17 mouse cellular contexts compared by ENCODE assay signal in genomic region chr1:39913256-39913655, GRCm38 (mm10). TPM values are rescaled to one million over a fixed set of nuclear protein-coding genes. Genes with fewer than 3 reads are reported as not detected.
A peak's percentile ranks its signal among the peaks of the same experiment; 100 is the strongest.
DNase-seq lines count a peak whose midpoint lies in the region; ATAC-seq and TF ChIP-seq lines count a peak whose summit lies in the region.
"Had no signal": no experiment of that assay in that cellular context is flagged by ENCODE, and none has a peak within 500 bp of the region (broad histone marks: within the 10 kb centered on the region; RNA-seq: fewer than 3 reads in every experiment).

No protein-coding gene starts in this region.

- H3K27ac ChIP-seq in hindbrain, embryonic 11.5 days (ENCODE audit: low read depth, low read length) = 0 out of 2 replicates have a peak overlapping the region, but pooled peaks have one; percentile 17
- no peak overlapping the region for H3K27ac ChIP-seq in hindbrain, embryonic 13.5 days
- H3K27ac ChIP-seq in left cerebral cortex, adult 2 months = peak overlapping the region; percentile 19; the same call in 1 of the 2 replicates
- H3K27ac ChIP-seq in olfactory bulb, adult 2 months (ENCODE audit: insufficient read depth, low read depth, low read length) = 0 out of 2 replicates have a peak overlapping the region, but pooled peaks have one; percentile 16
- no peak overlapping the region for H3K27ac ChIP-seq in heart, adult 2 months
- H3K27ac ChIP-seq: embryonic facial prominence, embryonic 12.5 days; forebrain, embryonic 12.5 days; hindbrain, embryonic 10.5 days had no signal

- ATAC-seq in hindbrain, embryonic 11.5 days (ENCODE audit: low FRiP score) = no peak
- no peak for ATAC-seq in hindbrain, embryonic 13.5 days (ENCODE audit: low FRiP score)
- ATAC-seq in activated CD4-positive, CD25-positive, alpha-beta regulatory T cell, adult 4 months = peak; percentile 10
- ATAC-seq: forebrain, embryonic 16.5 days had no signal

- peaks cover 3% of the 10 kb centered on the region; the same call in 1 of the 2 replicates for H3K4me1 ChIP-seq in hindbrain, embryonic 11.5 days (replicated peaks; ENCODE audit: control insufficient read depth, insufficient read depth, low read length)
- peaks cover 74% of the 10 kb centered on the region for H3K4me1 ChIP-seq in hindbrain, embryonic 13.5 days (replicated peaks)
- peaks cover 12% of the 10 kb centered on the region for H3K4me1 ChIP-seq in olfactory bulb, adult 2 months (ENCODE audit: control insufficient read depth, insufficient read depth, low read length)
- H3K4me1 ChIP-seq in heart, adult 2 months (ENCODE audit: control insufficient read depth, insufficient read depth, low read length) = peaks cover 33% of the 10 kb centered on the region

- H3K9ac ChIP-seq in hindbrain, embryonic 11.5 days (ENCODE audit: low read depth, low read length) = no peak overlapping the region
- no peak overlapping the region for H3K9ac ChIP-seq in hindbrain, embryonic 13.5 days
- H3K9ac ChIP-seq in heart, adult 2 months (ENCODE audit: low read depth, low read length) = no peak overlapping the region
- H3K9ac ChIP-seq: embryonic facial prominence, embryonic 12.5 days; forebrain, embryonic 12.5 days; heart, embryonic 12.5 days had no signal

- intact Hi-C loops in left cerebral cortex, adult 2 months (cut with DNase I) = loop anchor here (5.0 kb wide), 1 partner anchor 69 kb away; no protein-coding TSS in a partner anchor
- intact Hi-C loops in heart, adult 2 months (cut with DNase I) = no loop called here

- no peaks in the 10 kb centered on the region for H3K27me3 ChIP-seq in hindbrain, embryonic 11.5 days (ENCODE audit: control insufficient read depth, insufficient read depth, low read length)
- no peaks in the 10 kb centered on the region for H3K27me3 ChIP-seq in hindbrain, embryonic 13.5 days
- no peaks in the 10 kb centered on the region for H3K27me3 ChIP-seq in heart, adult 2 months (ENCODE audit: control insufficient read depth, insufficient read depth, low read length)
- H3K27me3 ChIP-seq: embryonic facial prominence, embryonic 12.5 days; forebrain, embryonic 12.5 days; heart, embryonic 12.5 days had no signal

- H3K9me3 ChIP-seq in hindbrain, embryonic 11.5 days (ENCODE audit: control insufficient read depth, low read length) = no peaks in the 10 kb centered on the region
- no peaks in the 10 kb centered on the region for H3K9me3 ChIP-seq in hindbrain, embryonic 13.5 days
- H3K9me3 ChIP-seq: forebrain, embryonic 12.5 days had no signal

- no peak for TF ChIP-seq CTCF in left cerebral cortex, adult 2 months (IDR thresholded peaks at IDR 0.05)
- TF ChIP-seq CTCF in olfactory bulb, adult 2 months (IDR thresholded peaks at IDR 0.05; ENCODE audit: insufficient read depth, low read depth, low read length) = no peak
- no peak for TF ChIP-seq CTCF in heart, adult 2 months (IDR thresholded peaks at IDR 0.05)

- 90% methylated on average over 4 of the region's 4 CpGs for WGBS in hindbrain, embryonic 11.5 days
- 82% methylated on average over 4 of the region's 4 CpGs for WGBS in hindbrain, embryonic 13.5 days
- 21% methylated on average over 4 of the region's 4 CpGs for WGBS in olfactory bulb, adult 2 months
- 23% methylated on average over 4 of the region's 4 CpGs for WGBS in heart, adult 2 months

- DNase-seq in hindbrain, embryonic 11.5 days (ENCODE audit: low spot score) = no peak
- DNase-seq in left cerebral cortex, adult 2 months (ENCODE audit: extremely low spot score in 1 of 2, low spot score in 2 of 2) = no peak
- no peak for DNase-seq in left cerebral cortex, adult 9 months (ENCODE audit: low spot score in 2 of 2)
- no peak for DNase-seq in heart, adult 2 months
- DNase-seq: adrenal gland, postnatal 10 days; cerebellum, adult 11 months; cerebellum, adult 8-10 months; cerebellum, postnatal 25 days; gastrocnemius, postnatal 14 days had no signal

- no peak for TF ChIP-seq EP300 in heart, adult 2 months (IDR thresholded peaks at IDR 0.05; ENCODE audit: insufficient read depth, low read depth, low read length)

- H3K4me3 ChIP-seq in hindbrain, embryonic 11.5 days (ENCODE audit: low read depth, low read length) = no peak overlapping the region
- no peak overlapping the region for H3K4me3 ChIP-seq in hindbrain, embryonic 13.5 days
- no peak overlapping the region for H3K4me3 ChIP-seq in left cerebral cortex, adult 2 months
- no peak overlapping the region for H3K4me3 ChIP-seq in olfactory bulb, adult 2 months (ENCODE audit: insufficient read depth, low read depth, low read length)
- H3K4me3 ChIP-seq in heart, adult 2 months = no peak overlapping the region
- H3K4me3 ChIP-seq: embryonic facial prominence, embryonic 12.5 days; forebrain, embryonic 12.5 days; heart, embryonic 12.5 days; hindbrain, embryonic 10.5 days had no signal

- peaks cover 21% of the 10 kb centered on the region for H3K79me2 ChIP-seq in heart, adult 2 months (replicated peaks; ENCODE audit: control insufficient read depth, insufficient read depth, low read length)

- H3K36me3 ChIP-seq in hindbrain, embryonic 11.5 days (ENCODE audit: control insufficient read depth, insufficient read depth, low read length) = no peaks in the 10 kb centered on the region
- peaks cover 32% of the 10 kb centered on the region for H3K36me3 ChIP-seq in hindbrain, embryonic 13.5 days
- H3K36me3 ChIP-seq in heart, adult 2 months (ENCODE audit: control insufficient read depth, insufficient read depth, low read length) = peaks cover 20% of the 10 kb centered on the region

- TF ChIP-seq POLR2A in olfactory bulb, adult 2 months (IDR thresholded peaks at IDR 0.05; ENCODE audit: insufficient read depth, low read depth, low read length) = no peak
- no peak for TF ChIP-seq POLR2A in heart, adult 2 months (IDR thresholded peaks at IDR 0.05; ENCODE audit: insufficient read depth, low read depth, low read length)

- no peak overlapping the region for H3K4me2 ChIP-seq in hindbrain, embryonic 11.5 days (replicated peaks; ENCODE audit: low read depth, low read length)
- H3K4me2 ChIP-seq in hindbrain, embryonic 13.5 days = no peak overlapping the region
- H3K4me2 ChIP-seq: embryonic facial prominence, embryonic 12.5 days; forebrain, embryonic 12.5 days; heart, embryonic 12.5 days had no signal

RNA-seq across cellular contexts. Expression of gene Map4k4, which starts 12.5 kb away (rescaled TPM):
- 42.3 and 68.2 TPM in 2 replicates for polyA plus RNA-seq in hindbrain, embryonic 11.5 days (2014; fragmentation: Nextera tagmentation; extraction: Ambion mirVana)
- 47.3 and 52.6 TPM in 2 replicates for polyA plus RNA-seq in hindbrain, embryonic 13.5 days (2015; fragmentation: Nextera tagmentation; extraction: Ambion mirVana)
- total RNA-seq in left cerebral cortex, adult 2 months (2021) = 100 to 1,000 TPM in 1 of 2 experiments, 10 to 100 TPM in 1; 98.8 to 114 TPM
- polyA plus RNA-seq in activated CD4-positive, CD25-positive, alpha-beta regulatory T cell, adult 4 months (2017; shearing (Covaris generic)) = 10 to 100 TPM; 23.8 to 33.8 TPM
- 300 and 913 TPM in 2 replicates for polyA plus RNA-seq in olfactory bulb, adult 2 months (2012; ENCODE audit: insufficient read depth, insufficient read length, low replicate concordance, missing spikeins)
- 100 to 1,000 TPM; 129 to 134 TPM for total RNA-seq in heart, adult 2 months (2021)
- 85.2 and 133 TPM in 2 replicates for polyA plus RNA-seq in heart, adult 2 months (2012; rRNA removed)

Comparison
In these comparisons a context has a peak if more than half of its experiments do, and no peak if none do; other contexts are left out.
1. H3K27ac ChIP-seq: peak in hindbrain, embryonic 11.5 days (single experiment), left cerebral cortex, adult 2 months (single experiment) and olfactory bulb, adult 2 months (single experiment); none in hindbrain, embryonic 13.5 days (single experiment) and heart, adult 2 months (single experiment).